Mouse (Mus musculus) intestine, embryonic 16.5 days (tissue): ENCODE data around the gene Tek. TPM values are rescaled to one million over a fixed set of nuclear protein-coding genes. Genes with fewer than 3 reads are reported as not detected.

Experiments used
- ATAC-seq: fragments of 200-750 bp; cut with Nextera tagmentation; 2 replicates; pipeline ENCODE4 v1.8.0; 2017; ENCODE audit warnings: moderate TSS enrichment, moderate library complexity
- H3K27ac ChIP-seq: fragments of 300-500 bp; sonication (generic); 2 replicates; pipeline ENCODE4 v1.5.1; 2014; ENCODE audit warnings: mild to moderate bottlenecking, low read length
- H3K27me3 ChIP-seq: fragments of 300-500 bp; sonication (generic); replicated peaks from 2 replicates; pipeline ENCODE4 v1.6.1; 2014; ENCODE audit warnings: low read length, control low read depth, mixed read lengths; ENCODE audit not compliant: control insufficient read depth, insufficient read depth
- H3K36me3 ChIP-seq: fragments of 300-500 bp; sonication (generic); 2 replicates; pipeline ENCODE4 v1.6.1; 2014; ENCODE audit warnings: low read length, control low read depth; ENCODE audit not compliant: control insufficient read depth, insufficient read depth
- H3K4me1 ChIP-seq: fragments of 300-500 bp; sonication (generic); 2 replicates; pipeline ENCODE4 v1.6.1; 2014; ENCODE audit warnings: low read length, control low read depth, mixed read lengths; ENCODE audit not compliant: control insufficient read depth, insufficient read depth
- H3K4me2 ChIP-seq: fragments of 300-500 bp; sonication (generic); 2 replicates; pipeline ENCODE4 v1.6.1; 2014; ENCODE audit warnings: low read depth, low read length, control low read depth
- H3K4me3 ChIP-seq: fragments of 300-500 bp; sonication (generic); 2 replicates; pipeline ENCODE4 v1.5.1; 2014; ENCODE audit warnings: mild to moderate bottlenecking, low read length
- H3K9ac ChIP-seq: fragments of 300-500 bp; sonication (generic); 2 replicates; pipeline ENCODE4 v1.6.1; 2014; ENCODE audit warnings: low read depth, low read length
- H3K9me3 ChIP-seq: fragments of 300-500 bp; sonication (generic); 2 replicates; pipeline ENCODE4 v1.6.1; 2016; ENCODE audit warnings: low read length, control low read depth; ENCODE audit not compliant: control insufficient read depth
- whole genome bisulfite sequencing: fragments of 180-500 bp; shearing (Covaris S2); extraction: QIAGEN DNeasy Blood & Tissue Kit; methylation state at CpG from one replicate; pipeline ENCODE4 v1.1.7; 2014; 5-methylcytosine and 5-hydroxymethylcytosine counted together
- polyA plus RNA-seq: library from polyadenylated mRNA; unstranded; fragments of >200 nt; fragmentation: Nextera tagmentation; extraction: Ambion mirVana; gene quantifications from 2 replicates; pipeline ENCODE4 v1.2.1, GENCODE M21; 2015

Gene Tek
- polyA plus RNA-seq, 1 experiment from 2014 or later: 9.8 TPM

GRCm38 (mm10) chr4:94853301-94853700 lies 114.2 kb downstream of the Tek start:
- 86% methylated on average over 7 of the region's 7 CpGs for WGBS
- no peaks in the 10 kb centered on the region for H3K9me3 ChIP-seq
- H3K4me2 ChIP-seq: no peak overlapping the region
- ATAC-seq: no peak
- no peak overlapping the region for H3K9ac ChIP-seq
- no peak overlapping the region for H3K4me3 ChIP-seq
- no peaks in the 10 kb centered on the region for H3K27me3 ChIP-seq
- H3K4me1 ChIP-seq: no peaks in the 10 kb centered on the region
- H3K36me3 ChIP-seq: no peaks in the 10 kb centered on the region
- no peak overlapping the region for H3K27ac ChIP-seq

- Histone ChIP-seq H3K4me2 (no peak overlapping the region), H3K27ac (no peak overlapping the region), H3K36me3 (no peaks in the 10 kb centered on the region), H3K9ac (no peak overlapping the region), H3K4me3 (no peak overlapping the region), H3K27me3 (no peaks in the 10 kb centered on the region), H3K9me3 (no peaks in the 10 kb centered on the region), H3K4me1 (no peaks in the 10 kb centered on the region)
- no peak for ATAC-seq
- WGBS: 69% methylated on average over 3 of the region's 3 CpGs
Observed at GRCm38 (mm10) chr4:94854270-94854669, 115.2 kb downstream of the Tek start.

GRCm38 (mm10) chr4:94855201-94855600 lies 116.1 kb downstream of the Tek start:
- Histone ChIP-seq H3K4me2 (no peak overlapping the region), H3K27ac (no peak overlapping the region), H3K4me1 (no peaks in the 10 kb centered on the region), H3K9me3 (no peaks in the 10 kb centered on the region), H3K36me3 (no peaks in the 10 kb centered on the region), H3K9ac (no peak overlapping the region), H3K27me3 (no peaks in the 10 kb centered on the region), H3K4me3 (no peak overlapping the region)
- no peak for ATAC-seq
- 55% methylated on average over 3 of the region's 3 CpGs for WGBS

- Histone ChIP-seq H3K27ac (no peak overlapping the region), H3K4me2 (no peak overlapping the region), H3K27me3 (no peaks in the 10 kb centered on the region), H3K9ac (no peak overlapping the region), H3K4me1 (no peaks in the 10 kb centered on the region), H3K4me3 (no peak overlapping the region), H3K36me3 (no peaks in the 10 kb centered on the region), H3K9me3 (no peaks in the 10 kb centered on the region)
- WGBS: 19% methylated on average over 2 of the region's 2 CpGs
- no peak for ATAC-seq
Observed at GRCm38 (mm10) chr4:94900744-94901143, 161.7 kb downstream of the Tek start.

- H3K27me3 ChIP-seq: no peaks in the 10 kb centered on the region
- ATAC-seq: no peak
- no peaks in the 10 kb centered on the region for H3K4me1 ChIP-seq
- no peak overlapping the region for H3K27ac ChIP-seq
- no peak overlapping the region for H3K4me2 ChIP-seq
- WGBS: 52% methylated on average over 3 of the region's 3 CpGs
- no peak overlapping the region for H3K4me3 ChIP-seq
- H3K36me3 ChIP-seq: no peaks in the 10 kb centered on the region
- no peak overlapping the region for H3K9ac ChIP-seq
- no peaks in the 10 kb centered on the region for H3K9me3 ChIP-seq
Observed at GRCm38 (mm10) chr4:94901780-94902179, 162.7 kb downstream of the Tek start.

Other genes starting within 250 kb of the Tek start
- 0.29 TPM in 1 of 2 replicates, not detected in the other for gene Gm10306, start 182.7 kb upstream of the Tek start, polyA plus RNA-seq
- 11.5 TPM in 2 replicates for gene Caap1, start 182.5 kb upstream of the Tek start, polyA plus RNA-seq
- gene Plaa, start 136.0 kb upstream of the Tek start, polyA plus RNA-seq: 49.3 and 52.8 TPM in 2 replicates
- gene Ift74, start 124.8 kb upstream of the Tek start, polyA plus RNA-seq: 13.3 and 13.5 TPM in 2 replicates
- 7.4 and 11.9 TPM in 2 replicates for gene Lrrc19, start 89.1 kb upstream of the Tek start, polyA plus RNA-seq
- gene Eqtn, start 189.6 kb downstream of the Tek start, polyA plus RNA-seq: not detected in 2 replicates
- 17.3 and 17.6 TPM in 2 replicates for gene Mysm1, start 239.8 kb downstream of the Tek start, polyA plus RNA-seq